Mouse (Mus musculus): ENCODE results near the gene Trabd2b.

Trabd2b gene

DNA sequence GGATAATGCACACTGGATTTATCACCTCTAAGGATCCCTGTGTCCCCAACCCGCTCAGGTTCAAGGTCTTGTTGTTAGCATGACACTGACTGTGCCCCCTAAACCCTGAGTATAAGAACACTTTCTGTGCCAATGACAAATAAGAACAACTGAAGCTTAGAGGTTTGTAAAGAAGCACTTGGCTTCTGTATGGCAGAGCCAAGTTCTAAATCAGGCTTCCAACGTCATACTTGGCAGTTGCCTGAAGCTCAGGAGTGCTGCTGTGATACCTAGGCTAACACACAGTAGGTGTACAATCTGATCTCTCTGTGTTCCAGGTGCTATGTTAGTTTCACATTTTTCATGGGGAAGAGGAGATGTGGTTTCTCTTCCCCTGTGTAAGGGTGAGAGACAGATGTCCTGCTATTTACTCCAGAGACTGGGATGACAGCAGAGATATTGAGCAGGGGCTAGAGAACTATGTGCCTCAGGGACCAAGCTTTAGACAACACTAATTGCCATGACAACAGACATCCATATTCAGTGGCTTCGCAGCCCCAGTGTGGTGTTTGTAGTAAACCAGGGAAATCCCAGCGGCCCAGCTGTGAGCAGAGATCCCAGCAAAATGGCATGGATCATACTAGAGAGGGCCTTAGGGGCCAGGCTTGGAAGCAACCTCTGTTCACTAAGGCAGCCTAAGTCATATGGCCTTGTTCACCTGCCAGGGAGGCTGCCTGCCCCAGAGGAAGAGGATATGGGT, 89.3 kb downstream of the Trabd2b start:
- DNase-seq (ENCODE audit: low read depth, low spot score) = no peak

DNA sequence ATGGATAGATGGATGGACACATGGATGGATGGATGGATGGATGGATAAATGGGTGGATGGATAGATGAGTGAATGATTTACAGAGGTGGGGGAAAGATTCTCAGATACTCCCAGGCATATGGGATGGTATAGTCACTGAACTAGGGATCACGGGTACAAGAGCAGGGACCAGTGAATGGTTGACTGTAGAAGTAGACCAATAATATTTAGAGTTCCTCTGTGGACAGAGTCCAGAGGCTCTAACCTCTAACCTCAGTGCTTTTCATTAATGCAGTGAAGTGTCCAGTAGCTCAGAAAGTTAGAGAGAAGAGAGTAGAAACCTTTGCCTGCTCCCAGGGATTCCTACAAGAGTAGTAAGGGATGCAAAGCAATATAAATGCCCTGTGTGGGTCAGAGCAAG, 93.1 kb downstream of the Trabd2b start:
- DNase-seq (ENCODE audit: low read depth, low spot score) = no peak

DNA sequence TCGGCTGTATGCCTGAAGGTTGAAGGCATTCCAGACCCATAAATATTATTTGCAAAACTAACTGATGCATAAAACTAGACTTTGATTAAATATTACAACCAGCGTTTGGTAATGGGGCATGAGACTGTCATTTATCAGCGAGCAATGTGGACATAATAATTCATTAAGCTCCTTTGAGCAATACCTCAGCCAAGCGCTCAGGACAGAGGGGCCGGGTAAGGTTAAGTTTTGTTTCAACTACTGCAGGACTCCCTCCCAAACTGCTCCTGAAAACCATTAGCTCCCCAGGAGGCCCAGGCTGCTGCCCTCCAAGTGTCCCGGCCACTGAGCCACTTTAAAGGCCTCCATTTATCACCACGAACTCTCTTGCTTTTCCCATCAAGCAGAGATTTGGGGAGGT, 93.8 kb downstream of the Trabd2b start:
- DNase-seq (ENCODE audit: low read depth, low spot score) = no peak

DNA sequence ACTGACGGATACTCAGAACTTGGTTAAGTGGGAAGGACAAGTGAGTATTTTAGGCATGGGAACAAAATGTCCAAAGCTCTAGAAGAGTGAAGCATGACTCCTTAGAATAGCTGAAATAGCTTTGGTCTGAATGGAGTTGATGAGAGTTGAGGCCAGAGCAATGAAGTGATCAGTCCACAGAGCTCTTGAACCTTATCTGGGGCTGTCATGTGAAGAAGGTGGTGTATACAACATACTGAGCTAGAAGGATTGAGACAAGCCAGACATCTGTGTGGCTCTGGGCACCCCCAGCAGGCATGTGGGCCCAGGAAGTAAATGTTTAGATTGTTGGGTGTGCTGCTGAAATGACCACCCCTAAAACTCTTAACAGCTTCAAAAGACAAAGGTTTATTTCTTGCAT, 94.5 kb downstream of the Trabd2b start:
- no peak for DNase-seq (ENCODE audit: low read depth, low spot score)

DNA sequence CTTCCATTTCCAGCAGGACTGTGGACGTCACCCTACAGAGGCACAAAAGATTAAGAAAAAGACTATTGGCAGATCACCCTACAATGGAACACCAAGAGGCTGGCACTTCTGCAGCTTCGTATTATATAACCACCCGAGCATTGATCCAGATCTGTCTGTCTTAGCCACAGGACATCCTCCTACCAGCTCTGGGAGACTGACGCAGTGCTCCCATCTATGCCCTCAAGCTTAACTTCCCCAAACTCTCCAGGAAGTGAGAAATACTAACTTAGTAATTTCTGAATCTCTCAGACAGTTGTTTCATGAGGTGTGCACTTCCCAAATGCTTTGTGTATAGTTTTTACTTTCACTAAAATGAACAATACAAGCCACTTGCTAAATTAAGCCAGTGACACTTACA, 95.1 kb downstream of the Trabd2b start:
- DNase-seq (ENCODE audit: low read depth, low spot score) = no peak

DNA sequence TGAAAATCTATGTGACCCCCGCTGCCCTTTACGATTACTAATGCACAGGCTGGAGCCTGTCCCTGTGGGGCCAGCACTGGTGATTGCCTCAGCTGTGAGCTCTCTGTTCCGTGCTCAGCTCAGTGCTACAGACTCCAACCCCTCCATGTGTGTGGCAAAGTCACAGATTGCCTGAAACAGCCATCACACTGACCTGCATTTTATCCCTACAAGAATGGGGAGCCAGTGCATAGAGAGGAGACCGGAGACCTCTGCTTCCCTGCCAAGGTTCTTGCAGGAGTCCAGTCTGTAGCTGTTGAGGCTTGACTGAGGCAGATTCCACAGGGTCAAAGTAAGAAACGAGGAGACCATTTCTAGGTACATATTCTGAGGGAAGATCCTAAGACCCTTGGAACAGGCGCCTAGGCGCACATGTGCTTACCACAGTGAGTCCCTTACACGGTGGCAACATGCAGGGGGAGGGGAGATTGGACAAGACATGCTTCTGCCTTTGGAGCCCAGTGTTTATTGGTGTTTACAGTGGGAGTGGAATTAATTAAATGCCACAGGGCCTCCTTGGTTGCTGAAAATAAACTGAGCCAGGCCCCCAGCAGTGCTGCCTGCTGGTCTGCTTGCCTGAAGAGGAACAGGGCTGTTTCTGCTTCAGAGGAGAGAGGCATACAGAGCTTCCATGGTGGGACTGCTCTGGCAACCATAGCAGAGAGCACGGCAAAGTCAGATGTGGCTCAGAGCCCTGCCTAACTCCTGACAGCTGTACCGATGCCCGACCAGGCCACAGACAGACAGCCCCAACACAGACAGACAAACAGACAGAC, 97.9 kb downstream of the Trabd2b start:
- no peak for DNase-seq (ENCODE audit: low read depth, low spot score)

DNA sequence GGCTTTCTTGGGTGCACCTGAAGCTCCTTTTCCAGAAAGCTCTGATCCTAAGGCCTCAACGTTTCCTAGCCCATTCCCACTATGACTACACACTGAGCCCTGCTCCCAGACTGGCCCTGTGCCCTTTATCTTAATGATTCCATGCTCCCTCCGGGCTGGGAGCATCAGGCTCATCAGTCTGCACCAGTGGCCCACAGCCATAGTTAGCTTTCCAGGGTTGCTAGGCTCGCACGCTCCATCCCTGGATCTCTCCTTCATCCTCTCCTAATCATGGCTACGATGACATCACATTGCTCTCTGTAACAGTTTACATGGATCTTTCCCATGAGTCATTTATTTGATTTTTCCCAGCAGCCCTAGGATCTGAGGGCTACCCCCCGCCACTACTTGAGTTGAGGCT, 103.1 kb downstream of the Trabd2b start:
- DNase-seq (ENCODE audit: low read depth, low spot score) = no peak

DNA sequence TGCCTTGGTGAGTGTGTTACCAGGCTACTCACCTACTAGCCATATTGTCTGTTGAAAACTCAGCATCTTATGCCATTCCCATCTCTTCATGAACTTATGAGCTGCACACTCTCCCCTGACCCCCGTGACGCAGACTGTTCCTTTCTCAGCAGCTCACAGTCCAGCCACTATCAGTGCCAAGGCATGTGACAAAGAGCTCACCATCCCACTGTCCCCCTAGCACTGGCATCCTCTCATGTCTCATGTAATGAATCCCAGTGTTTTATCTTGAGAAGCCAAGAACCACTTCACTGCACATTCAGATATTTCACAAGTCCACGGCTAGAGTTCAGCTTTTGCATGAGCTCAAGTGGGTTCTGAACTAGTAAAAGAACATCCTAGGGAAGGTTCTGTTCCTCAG, 105.1 kb downstream of the Trabd2b start:
- DNase-seq (ENCODE audit: low read depth, low spot score) = no peak

DNA sequence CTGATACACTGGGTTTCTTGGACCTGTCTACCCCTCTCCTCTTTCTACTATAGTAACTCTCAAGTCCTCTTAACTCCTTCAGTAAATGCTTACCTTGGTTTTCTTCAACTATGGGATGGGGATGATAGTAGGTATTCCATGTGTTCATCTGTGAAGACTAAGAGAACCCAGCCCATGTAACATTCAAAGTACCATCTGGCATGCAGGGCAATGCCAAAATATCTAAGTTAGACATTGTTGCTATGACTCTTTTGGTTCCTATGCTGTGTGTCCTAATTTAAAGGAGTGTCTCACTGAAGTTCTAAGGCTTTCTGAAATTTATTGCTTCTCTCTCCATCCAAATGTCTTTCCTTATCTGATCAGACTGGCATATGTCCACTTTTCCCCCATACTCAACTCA, 106.6 kb downstream of the Trabd2b start:
- no peak for DNase-seq (ENCODE audit: low read depth, low spot score)

DNA sequence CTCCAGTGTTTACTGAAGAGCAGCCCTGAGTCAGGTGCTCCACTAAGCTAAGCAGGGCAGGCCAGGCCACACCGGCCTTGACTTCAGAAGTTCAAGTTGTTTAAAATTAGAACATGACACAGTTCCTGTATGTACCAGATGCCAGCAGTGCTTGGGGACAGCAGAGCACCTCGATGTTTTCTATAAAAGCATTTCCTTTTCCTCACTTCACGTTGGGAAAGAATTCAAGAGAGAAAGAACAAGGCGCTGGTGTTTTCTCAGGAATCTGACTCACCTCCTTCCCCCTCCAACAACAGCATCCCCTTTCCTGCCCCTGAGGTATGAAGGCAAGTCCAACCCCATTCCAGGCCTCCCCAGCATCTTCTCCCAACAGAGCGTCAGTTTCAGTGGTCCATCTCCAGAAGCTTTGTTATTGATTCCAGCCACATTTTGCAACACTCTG, 108.8 kb downstream of the Trabd2b start:
- no peak for DNase-seq (ENCODE audit: low read depth, low spot score)

DNA sequence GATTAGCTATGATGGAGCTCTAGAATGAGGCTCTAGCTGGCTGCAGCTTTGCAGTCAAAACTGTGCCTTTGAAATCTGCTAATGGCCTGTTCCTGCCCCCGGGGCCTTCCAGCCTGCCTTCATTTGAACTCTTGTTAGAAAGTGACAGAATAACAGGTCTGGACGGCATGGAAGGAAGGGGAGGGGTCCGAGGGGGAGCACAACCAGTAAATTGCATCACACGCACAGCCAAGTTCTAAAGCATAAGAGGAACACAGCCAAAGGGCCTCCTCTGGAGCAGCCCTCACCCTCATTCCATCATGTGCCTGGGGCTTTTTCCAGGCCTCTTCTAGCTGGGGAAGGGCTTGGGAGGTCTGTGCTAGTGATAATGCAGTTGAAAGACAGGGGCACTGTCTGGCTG, 110.1 kb downstream of the Trabd2b start:
- DNase-seq (ENCODE audit: low read depth, low spot score) = no peak

DNA sequence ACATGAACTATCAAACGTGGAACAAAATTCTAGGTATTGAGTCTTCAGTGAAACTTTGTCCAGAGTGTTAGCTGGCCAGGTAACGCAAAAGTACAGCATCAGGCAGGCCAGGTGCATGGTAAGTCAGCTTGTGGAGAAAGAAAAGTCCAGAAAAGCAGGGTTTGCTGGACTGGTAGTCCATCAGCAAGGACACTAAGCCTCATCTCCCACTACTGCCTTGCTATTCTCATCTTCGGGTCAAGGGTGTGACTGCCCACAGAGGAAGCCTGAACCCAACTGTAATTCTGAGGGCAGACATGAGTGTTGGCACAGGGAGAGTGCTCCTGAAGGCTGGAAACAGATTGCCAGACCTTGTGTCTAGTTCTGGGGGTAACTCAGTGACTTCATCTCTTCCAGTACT, 111.5 kb downstream of the Trabd2b start:
- no peak for DNase-seq (ENCODE audit: low read depth, low spot score)

DNA sequence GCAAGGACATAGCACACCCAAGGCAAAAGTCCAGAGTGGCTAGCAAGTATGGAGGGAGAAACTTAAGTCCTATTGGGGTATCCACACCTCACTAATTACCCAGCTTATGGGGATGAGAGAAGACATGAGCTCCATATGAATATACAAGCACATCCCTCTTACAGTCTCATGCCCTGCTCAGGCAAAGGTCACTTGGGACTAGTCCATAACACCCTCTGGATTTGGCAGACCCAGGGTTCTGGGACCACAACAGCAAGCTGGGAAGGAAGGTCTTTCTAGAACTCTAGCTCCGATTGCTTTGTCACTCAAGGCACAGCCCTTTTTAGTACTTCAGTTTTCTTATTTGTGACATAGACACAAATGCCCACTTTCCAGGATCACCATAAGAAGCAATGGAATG, 112.0 kb downstream of the Trabd2b start:
- DNase-seq (ENCODE audit: low read depth, low spot score) = no peak

DNA sequence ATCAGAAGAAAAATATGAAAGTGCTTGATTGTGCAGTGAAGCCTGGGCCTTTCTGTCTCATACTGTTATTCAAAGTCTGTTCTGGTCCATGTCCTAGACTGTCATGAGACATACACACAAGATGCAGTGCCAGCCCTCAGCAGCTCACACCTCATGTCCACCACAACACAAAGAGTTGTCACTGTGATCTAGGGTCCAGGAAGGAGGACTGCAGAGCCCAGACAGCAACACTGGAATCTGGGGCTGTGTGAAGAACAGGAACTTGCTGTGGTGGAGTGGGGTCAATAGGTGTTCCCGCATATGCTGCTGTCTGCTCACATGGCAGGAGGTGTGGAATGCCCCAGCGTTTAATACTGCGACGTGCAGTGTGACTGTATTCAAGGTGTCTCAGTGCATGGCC, 112.8 kb downstream of the Trabd2b start:
- no peak for DNase-seq (ENCODE audit: low read depth, low spot score)

DNA sequence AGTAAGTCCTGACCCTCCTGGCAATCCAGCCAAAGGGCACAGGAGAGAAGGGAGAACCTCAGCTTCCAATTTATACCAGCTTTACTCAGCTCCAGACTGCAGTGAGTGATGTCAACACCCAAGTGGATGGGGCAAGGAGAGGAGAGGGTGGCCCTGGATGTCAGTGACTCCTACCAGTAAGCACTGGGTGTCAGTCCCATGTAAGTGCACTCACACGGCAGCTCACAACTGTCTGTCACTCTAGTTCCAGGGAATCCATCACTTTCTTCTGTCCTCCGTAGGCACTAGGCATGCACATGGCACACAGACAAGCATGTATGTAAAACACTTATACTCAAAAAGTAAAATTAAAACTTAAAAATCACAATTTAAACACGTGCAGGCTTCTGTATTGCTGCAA, 113.4 kb downstream of the Trabd2b start:
- no peak for DNase-seq (ENCODE audit: low read depth, low spot score)

DNA sequence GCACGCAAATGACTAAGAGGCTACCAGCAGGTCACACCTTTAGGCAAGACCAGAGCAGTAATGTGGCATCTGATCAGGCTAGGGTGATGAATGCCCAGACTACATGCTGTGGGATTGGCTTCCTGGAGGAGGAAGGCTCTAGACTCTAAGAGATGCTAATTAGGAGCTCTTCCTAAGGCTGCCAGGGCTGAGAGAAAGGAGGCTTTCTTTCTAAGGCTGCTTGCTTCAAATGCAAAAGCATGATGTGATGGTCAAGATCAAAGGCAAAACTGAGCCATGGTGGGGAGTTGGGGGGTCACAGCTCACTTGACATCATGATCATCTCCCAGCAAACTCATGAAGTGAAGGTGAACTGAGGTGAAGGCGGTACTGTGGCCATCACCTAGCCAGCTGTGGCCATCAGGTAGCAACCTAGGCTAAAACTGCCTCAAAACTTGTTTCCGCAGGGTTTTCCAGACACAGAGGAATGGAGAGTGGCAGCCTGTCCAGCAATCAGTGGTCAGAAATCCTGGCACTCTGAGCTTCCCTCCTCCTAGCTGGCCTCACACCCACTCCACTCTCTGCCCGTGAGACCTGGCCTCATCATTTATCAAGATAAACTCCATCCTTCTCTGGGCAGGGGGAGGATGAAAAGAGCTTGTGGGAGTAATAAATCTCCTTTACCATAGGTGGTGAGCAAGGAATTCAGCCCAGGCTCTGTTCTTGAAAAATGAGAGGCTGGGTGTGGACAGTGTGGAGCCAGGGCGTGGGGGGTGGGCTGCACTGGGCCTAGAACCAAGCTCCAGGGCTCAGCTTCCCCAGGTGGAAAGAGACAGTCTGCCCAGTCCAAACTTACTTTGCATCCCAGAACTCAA, 117.0 kb downstream of the Trabd2b start:
- no peak for DNase-seq (ENCODE audit: low read depth, low spot score)

DNA sequence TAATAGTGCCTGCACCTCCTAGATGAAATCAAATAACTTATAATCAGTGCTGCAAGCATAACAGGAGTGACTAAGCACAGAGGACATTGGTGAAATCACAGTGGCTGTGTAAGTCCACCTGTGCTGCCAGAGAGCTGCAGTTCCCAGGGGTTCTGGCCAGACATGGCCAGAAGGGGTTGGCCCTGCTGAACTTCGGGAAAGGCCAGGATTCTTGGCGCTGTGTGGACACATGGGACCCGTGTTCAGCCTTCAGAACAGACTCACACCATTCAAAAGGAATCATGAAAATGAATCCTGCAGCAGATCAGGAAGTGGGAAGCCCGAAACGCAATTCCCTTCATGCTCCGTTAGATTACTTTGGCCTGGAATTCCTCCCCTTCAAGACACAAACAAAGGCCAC, 125.1 kb downstream of the Trabd2b start:
- no peak for DNase-seq (ENCODE audit: low read depth, low spot score)

DNA sequence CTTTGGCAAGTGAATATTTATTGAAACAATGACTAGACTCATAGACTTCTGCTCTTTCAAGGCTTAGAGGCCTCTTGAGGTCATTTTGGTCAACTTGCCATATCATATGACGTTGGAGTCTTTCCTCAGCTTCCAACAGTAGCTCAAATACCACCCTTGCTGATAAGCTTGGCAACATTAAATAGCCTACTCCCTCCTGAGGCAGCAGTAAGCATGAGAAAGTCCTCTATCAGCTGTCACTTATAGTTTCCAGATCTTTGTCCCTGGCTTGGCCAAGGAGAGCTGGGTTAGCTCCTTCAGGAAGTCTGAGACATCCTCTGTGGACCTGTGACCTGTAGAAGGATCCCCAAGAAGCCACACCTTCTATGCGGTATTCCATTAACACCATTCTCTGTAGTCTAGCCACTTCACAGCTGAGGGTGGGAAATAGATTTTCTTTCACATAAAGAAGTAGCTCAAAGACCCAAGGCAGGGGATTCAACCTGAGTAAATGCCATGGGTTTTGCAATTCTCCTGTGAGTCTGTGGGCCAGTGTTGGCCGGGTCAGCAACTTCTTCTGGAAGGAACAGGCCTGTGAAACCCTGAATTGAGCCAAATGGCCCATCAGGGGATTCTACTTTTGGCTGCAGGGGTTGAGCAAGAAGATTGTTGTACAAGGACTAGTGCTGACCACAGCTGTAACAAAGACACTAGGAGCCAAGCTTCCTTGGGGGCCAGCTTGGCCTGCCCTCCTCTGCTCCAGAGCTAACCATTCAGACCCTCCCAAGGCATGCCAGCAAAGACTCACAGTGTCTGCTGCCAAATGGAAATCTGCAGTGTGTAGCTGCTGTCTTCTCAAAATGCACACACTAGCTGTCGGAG, 127.6 kb downstream of the Trabd2b start:
- no peak for DNase-seq (ENCODE audit: low read depth, low spot score)

DNA sequence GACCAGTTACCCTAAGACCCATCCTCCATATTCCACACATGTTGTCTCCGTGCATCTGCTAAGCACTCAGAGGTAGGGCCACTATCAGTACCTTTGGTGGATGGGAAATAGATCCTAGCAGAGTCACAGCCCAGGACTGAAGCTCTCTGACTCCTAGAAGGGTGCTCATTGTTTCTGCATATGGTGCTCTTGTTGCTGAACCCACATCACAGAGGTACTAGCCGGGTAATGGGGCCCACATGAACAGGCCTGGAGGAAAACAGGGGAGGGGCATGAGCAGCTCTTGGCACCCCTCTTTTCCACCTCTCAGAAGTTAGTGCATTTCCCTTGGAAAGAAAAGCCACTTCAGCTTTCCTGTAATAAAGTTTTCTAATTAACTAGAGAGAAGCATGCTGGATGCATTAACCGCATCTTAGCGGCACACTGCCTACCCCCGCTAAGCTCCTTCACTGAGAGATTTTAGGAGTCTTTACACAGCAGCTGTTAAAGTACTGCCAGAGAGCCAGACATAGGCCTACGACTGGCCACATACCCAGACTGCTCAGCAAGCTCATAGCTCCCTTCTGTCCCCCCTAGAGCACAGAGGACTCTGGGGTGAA, 131.0 kb downstream of the Trabd2b start:
- DNase-seq (ENCODE audit: low read depth, low spot score) = no peak

DNA sequence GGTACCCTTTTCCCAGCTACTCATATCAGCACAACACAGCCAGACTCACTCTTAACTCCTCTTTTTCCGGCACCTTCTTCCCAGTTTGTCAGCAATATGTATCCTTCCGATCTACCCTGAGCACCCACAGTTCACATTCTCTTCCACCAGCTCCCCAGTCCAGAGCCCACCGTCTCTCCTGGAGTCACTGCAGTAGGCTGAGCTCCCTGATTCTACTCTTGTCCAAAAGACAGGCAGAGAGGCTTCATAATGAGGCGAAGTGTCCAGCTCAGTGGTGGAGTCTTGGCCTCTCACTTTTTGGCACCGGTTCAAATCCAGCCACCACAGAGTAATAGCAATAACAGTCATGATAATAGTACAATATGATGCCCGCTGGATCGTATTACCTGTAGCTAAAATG, 133.5 kb downstream of the Trabd2b start:
- DNase-seq (ENCODE audit: low read depth, low spot score) = no peak

DNA sequence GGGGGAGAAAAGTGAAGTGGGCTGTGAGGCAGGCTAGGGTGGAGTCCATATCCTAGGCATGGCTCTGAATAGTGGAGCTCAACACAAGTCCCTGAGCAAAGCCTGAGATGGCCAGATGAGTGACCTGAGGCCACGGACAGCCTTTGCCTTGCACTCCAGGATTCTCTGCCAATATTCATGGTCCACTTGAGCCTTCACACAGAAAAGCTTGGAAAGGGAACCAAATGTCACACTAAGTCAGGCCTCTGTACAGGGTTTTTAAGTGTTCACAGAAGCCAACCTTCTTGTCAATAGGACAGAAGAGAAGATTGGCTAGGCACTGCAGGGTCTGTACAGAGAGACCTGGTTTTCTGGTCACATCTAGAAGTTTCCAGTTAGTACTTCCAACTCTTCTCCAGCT, 134.7 kb downstream of the Trabd2b start:
- DNase-seq (ENCODE audit: low read depth, low spot score) = no peak
